ENCODE assay signal across 9 mouse cellular contexts in genomic region chr2:19759577-19759976, GRCm38 (mm10).
"Had no signal": no experiment of that assay in that cellular context is flagged by ENCODE, and none has a peak within 500 bp of the region (broad histone marks: within the 10 kb centered on the region; RNA-seq: fewer than 3 reads in every experiment).

No protein-coding gene starts in this region.

- H3K4me3 ChIP-seq: layer of hippocampus, adult 2 months; limb, embryonic 15.5 days; liver, embryonic 12.5 days; midbrain, embryonic 10.5 days; midbrain, embryonic 15.5 days; neural tube, embryonic 13.5 days; stomach, embryonic 15.5 days had no signal

- H3K4me1 ChIP-seq: limb, embryonic 15.5 days; midbrain, embryonic 10.5 days; midbrain, embryonic 15.5 days; stomach, embryonic 15.5 days had no signal

- H3K36me3 ChIP-seq: limb, embryonic 15.5 days; liver, embryonic 12.5 days; midbrain, embryonic 10.5 days; midbrain, embryonic 15.5 days; neural tube, embryonic 13.5 days; stomach, embryonic 15.5 days had no signal

- H3K9ac ChIP-seq: limb, embryonic 15.5 days; liver, embryonic 12.5 days; midbrain, embryonic 15.5 days; neural tube, embryonic 13.5 days; stomach, embryonic 15.5 days had no signal

- ATAC-seq: liver, embryonic 12.5 days; lung, postnatal 0 days had no signal

- H3K27ac ChIP-seq: layer of hippocampus, adult 2 months; limb, embryonic 15.5 days; liver, embryonic 12.5 days; midbrain, embryonic 10.5 days; midbrain, embryonic 15.5 days; neural tube, embryonic 13.5 days; stomach, embryonic 15.5 days had no signal

- H3K9me3 ChIP-seq: limb, embryonic 15.5 days; liver, embryonic 12.5 days; midbrain, embryonic 10.5 days; midbrain, embryonic 15.5 days; neural tube, embryonic 13.5 days; stomach, embryonic 15.5 days had no signal

- H3K4me2 ChIP-seq: limb, embryonic 15.5 days; liver, embryonic 12.5 days; midbrain, embryonic 15.5 days; neural tube, embryonic 13.5 days; stomach, embryonic 15.5 days had no signal

- H3K27me3 ChIP-seq: limb, embryonic 15.5 days; liver, embryonic 12.5 days; midbrain, embryonic 15.5 days; neural tube, embryonic 13.5 days; stomach, embryonic 15.5 days had no signal

- DNase-seq: lung, postnatal 4 days had no signal
